Mouse (Mus musculus) v-Abl transformed pro-B cells (cell line): ENCODE measurements around the gene Cks1b.

Source experiments
- in situ Hi-C, 2 experiments: fragments of 400-800 bp; cut with MboI; formaldehyde crosslinking; loops; one replicate each; pipeline ENCODE4 v1.15.1; 2025; ENCODE audit not compliant: unreplicated experiment in 2 of 2

Cks1b gene

DNA sequence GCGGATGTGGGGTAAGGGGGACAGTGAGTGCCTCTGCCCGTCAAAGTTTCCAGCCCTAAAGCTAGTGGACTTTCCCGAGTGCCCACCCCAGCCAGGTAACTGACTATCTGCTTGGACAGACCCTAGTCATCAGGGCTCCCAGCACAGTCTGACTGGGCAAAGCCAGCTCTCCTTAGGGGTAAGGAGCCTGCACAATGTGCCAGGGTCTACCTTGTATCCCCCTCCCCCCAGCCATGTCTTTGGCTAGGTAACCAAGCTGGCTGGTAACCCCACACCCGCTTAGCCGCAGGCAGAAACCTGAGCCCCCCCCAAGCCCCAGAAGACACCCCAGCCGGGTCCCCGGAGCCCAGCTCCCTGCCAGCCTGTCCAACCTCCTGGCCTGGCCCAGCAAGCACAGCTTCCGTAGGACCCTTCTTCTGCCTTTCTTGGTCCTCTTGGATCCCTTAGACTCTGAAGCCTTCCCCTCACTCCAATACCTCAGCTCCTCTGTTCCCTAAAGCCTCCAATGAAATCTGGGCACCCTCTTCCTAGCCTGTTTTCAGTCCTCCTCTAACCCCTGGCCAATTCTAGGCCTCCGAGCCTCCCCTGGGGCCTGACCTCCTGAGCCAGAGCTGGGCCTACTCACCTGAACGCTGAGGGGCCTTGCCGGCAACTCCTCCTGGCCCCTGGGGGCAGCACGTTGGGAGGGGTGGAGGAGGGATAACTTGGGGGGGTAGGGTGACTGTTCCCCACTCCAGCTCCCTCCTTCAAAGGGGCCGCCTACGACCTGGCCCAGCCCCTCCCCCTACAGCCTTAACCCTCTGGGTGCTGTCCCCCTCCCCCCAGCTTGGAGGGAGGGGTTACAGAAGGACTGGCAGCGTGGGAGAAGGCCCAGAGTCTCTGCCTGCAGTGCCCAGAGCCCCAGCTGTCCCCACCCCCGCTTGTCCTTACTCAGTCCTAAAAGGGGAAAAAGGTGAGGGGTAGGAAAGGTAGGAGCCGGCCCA, 31.5 kb downstream of the Cks1b start:
- in situ Hi-C loops: no loop called here

DNA sequence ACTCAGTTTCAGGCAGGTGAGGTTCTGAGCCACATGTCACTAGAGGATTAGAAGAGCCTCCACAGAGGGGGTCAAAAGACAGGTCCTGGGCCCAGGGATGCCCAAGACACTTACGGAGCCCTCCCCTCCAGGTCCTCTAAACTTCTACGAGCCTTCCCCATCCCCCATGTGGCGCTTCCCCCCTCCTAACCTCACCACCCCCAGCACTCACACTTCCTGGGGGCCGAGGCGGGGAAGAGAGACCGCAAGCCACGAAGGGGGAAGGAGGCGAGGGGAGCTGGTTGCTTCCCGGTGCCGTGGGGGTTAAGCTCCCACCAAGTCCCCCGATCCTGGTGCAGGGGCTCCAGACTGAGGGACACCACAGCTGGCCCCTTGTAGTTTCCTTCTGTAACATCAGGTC, 32.7 kb downstream of the Cks1b start:
- in situ Hi-C loops: no loop called here

DNA sequence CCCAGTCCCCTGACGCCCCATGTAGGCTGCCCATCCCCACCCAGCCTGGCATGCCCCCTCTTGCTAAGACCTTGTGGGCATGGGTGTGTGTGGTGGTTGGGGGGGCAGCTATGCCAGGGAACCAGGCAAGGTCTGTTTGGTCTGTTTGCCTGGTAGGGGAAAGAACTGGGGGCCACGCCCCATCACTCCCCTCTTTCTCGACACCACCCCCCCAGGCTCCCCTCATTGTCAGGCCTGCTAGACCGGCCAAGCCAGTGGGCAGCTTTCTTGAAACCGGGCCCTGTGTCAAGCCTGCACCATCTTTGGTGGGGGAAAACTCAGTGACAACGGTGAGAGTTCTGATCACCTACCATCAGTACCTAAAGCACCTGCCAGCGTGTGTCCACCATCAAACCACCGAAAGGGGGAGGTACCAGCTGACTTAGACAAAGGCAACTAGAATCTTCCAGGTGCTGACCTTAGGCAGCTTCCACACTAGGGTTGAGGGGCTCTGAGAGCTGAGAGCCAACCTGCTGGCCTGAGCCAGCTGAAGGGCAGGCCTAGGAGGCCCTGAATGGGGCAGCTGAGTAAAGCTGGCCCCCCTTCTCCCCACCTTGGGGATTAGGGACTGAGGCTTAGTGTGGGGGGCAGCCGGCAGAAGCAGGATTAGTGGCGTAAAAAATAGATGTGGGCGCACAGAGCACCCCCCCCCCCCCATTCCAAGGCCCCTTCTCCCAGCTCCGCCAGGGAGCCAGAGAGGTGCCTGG, 33.7 kb downstream of the Cks1b start:
- in situ Hi-C loops: no loop called here

DNA sequence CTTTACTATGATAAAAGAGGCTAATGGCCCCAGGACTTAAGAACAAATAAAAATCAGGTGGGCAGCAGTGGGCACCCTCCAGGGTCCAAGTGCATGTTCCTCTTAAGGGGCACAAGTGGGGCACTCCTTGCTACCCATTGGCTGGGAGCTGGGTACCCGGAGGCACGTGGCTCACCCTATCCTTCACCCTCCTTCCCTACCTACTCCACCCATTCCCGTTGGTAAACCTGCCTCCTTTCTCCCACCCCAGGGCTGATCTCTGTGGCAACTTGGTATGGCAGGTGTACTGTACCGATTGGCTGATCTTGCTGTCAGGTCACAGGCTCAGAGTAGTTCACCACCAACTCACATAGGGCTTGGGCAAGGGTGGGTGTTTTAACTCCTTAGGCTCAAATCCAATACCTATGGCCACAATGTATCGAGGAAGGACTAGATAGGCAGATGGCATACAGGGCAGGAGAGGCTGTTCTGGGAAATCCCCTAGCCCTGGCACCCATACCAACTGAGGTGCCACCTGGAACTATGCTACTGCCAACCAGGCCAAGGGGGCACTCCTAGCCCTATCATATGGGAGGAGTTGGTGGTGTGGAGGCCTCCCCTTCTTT, 34.4 kb downstream of the Cks1b start:
- in situ Hi-C loops: no loop called here

DNA sequence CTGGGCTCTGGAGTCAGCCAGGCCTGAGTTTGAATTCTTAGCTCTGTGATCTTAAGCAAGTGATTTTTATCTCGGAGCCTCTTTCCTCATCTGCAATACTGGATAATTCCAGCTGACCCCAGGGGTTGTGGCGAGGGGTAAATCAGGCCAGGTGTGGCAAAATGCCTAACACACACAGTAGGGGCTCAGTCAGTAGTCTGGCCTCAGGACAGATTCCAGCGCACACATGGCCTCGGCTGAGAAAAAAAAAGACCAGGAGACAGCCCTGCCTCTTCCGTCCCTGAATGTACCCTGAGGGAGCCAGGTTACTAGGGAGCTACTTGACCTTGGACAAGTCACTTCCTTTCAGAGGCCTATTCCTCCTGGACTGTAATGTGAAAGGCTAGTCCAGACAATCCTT, 35.2 kb downstream of the Cks1b start:
- in situ Hi-C loops: no loop called here

DNA sequence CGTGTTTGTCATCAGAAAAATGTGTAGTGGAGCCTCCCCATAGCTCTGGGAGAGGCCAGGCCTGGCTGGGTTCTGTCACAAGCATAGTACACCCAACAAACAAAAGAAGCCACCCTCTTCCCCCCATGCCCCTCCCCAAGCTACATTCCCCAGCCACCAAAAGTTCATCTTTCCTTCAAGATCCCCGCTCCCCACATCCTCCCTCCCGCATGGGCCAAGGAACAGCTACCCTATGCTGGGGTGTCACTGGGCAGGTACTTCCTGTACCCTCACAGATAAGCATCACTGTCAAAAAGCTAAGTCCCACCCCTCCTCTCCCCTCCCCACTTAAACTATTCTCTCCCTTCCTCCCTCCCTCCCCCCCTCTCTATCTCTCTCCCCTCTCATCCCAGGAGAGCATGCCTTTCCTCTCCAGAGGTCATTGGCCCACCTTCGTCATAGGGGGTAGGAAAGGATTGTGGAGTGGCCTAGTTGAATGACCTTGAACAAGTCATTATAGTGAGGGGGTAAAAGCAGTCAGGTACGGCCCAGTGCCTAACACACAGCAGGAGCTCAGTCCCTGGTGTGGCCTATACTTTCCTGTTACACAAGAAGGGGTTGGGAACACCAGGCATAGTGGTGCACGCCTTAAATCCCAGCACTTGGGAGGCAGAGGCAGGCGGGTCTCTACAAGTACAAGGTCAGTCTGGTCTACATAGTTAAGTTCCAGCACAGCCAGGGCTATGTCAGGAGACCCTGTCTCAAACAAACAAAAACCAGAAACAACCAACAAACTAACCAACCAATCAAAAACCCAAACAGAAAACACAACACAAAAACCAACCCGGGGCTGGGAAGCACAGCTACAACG, 35.9 kb downstream of the Cks1b start:
- in situ Hi-C loops: no loop called here

DNA sequence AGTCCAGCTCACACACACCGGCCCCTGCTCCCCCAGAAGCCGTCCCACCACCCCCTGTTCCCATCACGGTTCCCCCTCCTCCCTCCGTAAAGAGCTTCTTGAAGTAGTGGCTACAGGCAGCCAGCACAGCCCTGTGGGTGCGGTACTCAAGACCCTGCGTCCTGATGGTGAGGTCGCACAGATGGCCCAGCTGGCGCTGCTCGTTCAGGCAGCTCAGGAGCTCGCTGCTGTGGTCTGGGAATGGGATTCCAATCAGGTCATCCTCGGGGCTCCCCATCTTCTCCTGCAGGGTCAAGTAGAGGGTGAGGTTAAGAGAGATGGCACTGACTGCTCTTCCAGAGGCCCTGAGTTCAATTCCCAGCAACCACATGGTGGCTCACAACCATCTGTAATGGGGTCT, 37.0 kb downstream of the Cks1b start:
- in situ Hi-C loops: no loop called here

DNA sequence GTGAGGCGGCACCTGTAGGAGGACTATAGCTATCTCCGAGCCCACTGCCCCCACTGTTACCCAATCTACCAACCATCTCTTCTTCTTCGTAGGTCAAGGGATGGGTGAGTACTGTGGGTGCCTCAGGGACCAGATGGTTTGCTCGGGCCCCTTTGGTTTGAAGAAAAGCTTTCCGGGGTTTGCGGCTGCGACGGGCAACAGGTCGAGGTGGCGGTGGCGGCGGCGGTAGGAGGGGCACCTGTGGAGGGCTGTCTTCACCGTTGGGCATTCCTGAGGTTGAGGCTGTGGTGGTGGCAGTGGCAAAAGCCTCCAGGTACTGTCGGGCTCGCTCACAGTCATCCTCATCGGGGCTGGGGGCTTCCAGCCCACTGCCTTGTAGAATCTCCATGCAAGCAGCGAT, 37.5 kb downstream of the Cks1b start:
- in situ Hi-C loops: no loop called here

DNA sequence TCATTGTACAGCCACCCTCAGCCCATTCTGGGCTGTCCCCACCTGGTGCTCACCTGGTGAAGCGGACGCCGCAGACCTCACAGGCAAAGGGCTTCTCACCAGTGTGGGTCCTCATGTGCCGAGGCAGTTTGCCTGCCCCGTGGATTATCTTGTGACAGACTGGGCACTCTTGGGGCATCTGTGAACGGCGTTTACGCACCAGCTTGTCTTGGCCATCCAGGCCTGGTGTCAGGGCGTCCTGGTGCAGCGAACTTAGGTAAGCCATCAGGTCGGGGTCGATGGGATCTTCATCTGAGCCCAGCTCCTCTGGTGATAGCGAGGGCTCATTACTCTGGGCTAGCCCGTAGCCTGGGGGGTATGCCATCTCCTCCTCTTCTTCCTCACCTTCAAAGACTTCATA, 37.9 kb downstream of the Cks1b start:
- in situ Hi-C loops: no loop called here

DNA sequence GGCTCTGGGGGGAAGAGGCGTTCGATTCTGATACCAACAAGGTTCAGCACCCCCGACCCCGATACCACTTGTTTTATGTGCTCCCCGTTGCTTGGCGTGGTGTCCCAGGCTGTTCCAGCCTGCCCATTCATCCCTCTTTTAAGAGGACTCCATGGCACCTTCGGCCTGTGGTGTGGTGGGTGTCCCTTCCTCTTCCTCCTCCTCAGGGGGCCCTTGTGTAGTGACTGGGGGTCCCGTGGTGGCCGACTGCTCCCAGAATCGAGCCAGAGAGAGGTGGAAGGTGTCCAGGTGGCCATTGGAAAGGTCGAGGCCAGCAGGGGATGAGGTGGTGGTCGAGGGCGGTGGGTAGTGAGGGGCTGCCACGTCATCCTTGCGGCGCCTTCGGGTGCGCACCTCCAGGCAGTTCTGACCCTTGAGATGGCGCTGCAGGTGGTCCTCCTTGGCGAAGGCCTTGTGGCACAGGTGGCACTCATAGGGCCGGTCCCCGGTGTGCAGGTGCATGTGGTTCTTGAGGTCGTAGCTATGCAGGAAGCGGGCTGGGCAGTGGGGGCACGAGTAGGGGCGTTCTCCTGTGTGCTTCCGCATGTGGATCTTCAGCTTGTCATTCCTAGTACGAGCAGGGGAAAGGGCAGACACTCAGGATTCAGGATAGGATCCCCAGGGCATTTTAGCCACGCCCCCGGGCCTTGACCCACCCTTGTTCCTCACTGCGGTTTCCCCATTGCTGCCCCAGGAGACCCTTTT, 38.6 kb downstream of the Cks1b start:
- in situ Hi-C loops: loop anchor here in 1 of 2 experiments (10.0 kb wide), 1 partner anchor 105 kb away; no protein-coding TSS in a partner anchor

DNA sequence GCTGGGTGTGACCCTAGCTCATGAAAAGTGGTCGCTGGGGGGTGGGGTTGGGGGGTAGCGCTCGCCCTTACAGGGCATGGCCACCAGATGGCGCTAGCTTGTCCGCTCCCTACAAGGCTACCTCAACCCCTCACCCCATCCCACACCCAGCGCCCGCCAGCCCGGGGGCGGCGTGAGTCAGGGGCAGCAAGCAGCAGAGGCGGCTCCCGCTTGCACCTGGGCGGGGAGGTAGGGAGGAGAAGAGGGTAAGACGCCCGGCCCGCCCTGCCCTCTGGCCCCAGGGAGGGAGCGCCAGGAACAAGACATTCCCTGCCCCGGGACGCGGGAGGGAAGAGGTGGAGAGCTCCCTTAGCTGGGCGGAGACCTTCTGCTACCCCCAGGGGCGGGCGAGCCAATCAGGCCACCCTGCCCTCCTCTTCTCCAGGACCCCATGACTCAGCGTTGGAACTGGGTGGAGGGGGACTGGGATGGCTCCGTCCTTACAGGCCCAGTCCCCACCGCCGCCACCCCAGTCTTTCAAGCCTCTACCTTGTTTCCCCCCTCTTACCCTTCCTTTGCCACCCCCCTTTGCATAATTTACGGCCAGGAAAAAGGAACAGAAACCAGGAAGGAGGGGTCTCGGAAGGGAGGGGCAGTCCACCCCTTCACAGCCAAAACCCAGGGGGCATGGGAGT, 39.7 kb downstream of the Cks1b start:
- in situ Hi-C loops: loop anchor here in 1 of 2 experiments (10.0 kb wide), 1 partner anchor 106 kb away; no protein-coding TSS in a partner anchor

DNA sequence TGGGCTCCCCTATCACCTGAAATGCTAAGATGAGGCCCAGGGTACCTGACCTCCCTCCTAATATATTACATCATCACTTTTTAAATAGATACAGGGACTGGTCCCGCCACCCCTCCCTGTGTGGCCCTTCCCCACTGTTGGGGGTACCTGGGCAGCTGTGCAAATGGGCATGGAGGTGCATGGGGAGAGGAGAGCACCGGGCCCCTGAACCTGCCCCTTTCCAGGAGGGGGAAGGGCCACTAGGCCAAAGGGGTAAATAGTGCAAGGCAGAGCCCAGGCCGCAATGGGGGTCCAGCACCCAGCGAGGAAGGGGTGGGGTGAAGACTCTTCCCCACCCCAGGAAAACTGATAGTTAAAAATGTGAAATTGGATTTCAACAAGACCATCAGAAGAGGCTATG, 40.4 kb downstream of the Cks1b start:
- in situ Hi-C loops: loop anchor here in 1 of 2 experiments (10.0 kb wide), 1 partner anchor 107 kb away; no protein-coding TSS in a partner anchor

DNA sequence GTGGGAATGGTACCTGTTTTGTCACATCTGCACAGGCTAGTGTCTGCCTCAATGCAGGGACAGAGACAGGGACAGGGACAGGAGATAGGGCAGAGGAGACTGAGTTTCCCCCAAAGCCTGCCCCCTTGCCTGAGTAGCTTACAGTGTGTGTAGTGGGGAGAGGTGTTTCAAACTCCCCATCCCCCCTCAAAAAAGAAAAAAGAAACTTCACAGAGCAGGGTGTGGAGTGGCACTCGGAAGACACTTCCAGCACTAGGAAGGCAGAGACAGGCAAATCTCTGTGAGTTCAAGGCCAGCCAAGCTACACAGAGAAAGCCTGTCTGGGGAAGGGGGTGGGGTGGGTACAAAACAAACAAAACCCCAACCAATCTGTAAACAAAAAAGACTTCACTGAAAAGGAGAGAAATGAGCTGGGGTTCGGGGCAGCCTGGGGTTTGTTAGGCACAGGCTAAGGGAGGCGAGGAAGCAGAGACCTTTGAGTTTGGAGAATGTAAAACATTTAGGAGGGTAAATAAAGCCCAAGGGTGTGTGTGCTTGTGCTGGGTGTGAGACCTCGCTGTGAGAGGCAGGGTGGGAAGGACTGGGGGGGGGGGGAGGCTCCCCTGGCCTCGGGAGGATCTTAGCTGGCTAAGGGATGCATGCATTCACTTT, 44.5 kb downstream of the Cks1b start:
- in situ Hi-C loops: loop anchor here in 1 of 2 experiments (10.0 kb wide), 1 partner anchor 111 kb away; no protein-coding TSS in a partner anchor

DNA sequence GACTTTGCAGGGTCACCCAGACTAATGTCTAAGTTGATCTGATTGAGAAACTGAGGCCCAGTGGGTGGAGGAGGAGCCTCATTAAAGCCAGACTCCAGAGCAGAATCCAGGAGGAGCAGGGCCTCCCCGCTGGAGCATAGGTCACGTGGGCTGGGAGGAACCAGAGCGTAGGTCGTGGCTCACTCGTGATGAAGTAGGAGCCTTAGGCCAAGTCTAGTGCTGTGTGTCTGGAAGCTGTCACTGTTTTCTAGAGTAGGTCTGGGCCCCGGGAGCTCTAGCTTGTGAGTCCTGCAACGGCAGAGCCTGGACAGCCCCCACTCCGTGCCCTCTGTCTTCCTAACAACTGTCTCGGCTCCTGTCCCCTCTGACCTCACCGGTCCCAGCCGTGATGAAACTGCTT, 50.8 kb downstream of the Cks1b start:
- in situ Hi-C loops: no loop called here

DNA sequence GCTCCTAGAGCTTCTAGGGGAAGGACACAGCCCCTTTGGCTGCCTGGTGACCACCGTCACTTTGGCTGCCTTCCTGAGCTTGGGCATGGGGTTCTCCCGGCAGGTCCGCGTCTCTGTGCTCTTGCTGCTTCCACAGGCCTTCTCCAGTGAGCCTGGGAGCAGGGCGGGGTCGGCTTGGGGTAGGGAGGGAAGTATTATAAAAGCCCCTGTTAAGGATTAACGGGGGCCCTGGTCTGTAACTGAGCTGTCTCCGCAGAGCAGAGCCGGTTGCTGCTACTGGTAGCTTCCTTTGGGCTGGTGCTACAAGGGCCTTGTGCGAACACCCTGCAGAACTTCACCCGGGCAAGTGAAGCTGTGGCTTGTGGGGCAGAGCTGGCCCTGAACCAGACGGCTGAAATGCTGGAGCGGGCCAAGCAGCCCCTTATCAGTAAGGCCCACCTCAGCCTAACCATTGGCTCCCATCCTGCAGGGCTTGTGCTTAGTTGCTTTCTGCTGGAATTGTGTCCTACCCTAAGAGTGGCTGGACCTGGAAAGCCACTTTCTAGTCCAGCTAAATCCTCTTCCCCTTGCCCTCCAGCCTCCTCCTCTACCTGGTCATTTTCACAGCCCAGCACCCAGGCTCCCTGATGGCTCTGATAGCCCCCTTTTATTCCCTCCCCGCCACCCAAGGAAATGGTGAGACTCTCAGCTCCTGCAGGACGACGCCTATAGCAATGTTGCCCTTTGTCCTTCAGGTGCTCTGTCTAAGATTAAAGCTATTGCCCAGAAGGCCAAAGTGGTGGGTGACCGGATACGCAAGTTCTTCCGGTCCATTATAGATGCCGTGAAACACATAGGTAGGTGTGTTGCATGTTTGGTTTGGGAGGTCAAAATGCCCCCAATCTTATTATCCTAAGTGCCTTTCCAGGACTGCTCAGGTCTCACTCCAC, 52.4 kb downstream of the Cks1b start:
- in situ Hi-C loops: no loop called here
